In the genomic region with DNA sequence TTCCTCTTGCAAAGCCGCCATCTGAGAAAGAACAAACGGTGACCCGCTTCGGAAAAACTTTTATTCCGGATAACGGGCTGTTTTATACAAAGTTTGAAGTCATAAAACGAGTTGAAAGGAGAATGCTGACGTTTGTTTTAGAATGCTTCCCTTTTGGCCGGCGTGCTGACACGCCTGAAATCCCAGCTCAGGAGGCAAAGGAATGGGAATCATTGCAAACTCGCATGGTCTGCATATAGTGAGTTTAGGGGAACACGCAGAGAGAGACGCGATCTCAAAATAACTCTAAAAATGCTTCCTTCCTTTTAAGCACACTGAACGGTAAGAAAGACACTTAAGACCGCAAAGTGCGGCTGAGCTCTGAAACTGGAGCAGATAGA, we compare ENCODE assay signal across 8 mouse cellular contexts. TPM values are rescaled to one million over a fixed set of nuclear protein-coding genes. Genes with fewer than 3 reads are reported as not detected.
DNase-seq lines count a peak whose midpoint lies in the region; ATAC-seq and TF ChIP-seq lines count a peak whose summit lies in the region.

No protein-coding gene starts in this region.

- H3K4me3 ChIP-seq in heart, embryonic 13.5 days = peak overlapping the region; percentile 95
- peak overlapping the region; percentile 81 for H3K4me3 ChIP-seq in G1E (ENCODE audit: low read depth, low read length)
- H3K4me3 ChIP-seq in forebrain, embryonic 14.5 days (ENCODE audit: low read depth, low read length) = peak overlapping the region; percentile 93
- H3K4me3 ChIP-seq in liver, embryonic 12.5 days = peak overlapping the region; percentile 95

- H3K9me3 ChIP-seq in heart, embryonic 13.5 days = no peaks in the 10 kb centered on the region
- no peaks in the 10 kb centered on the region for H3K9me3 ChIP-seq in G1E (replicated peaks)
- H3K9me3 ChIP-seq in forebrain, embryonic 14.5 days (replicated peaks; ENCODE audit: control insufficient read depth, low read length) = no peaks in the 10 kb centered on the region
- no peaks in the 10 kb centered on the region for H3K9me3 ChIP-seq in liver, embryonic 12.5 days (replicated peaks)

- peaks cover 26% of the 10 kb centered on the region for H3K4me1 ChIP-seq in heart, embryonic 13.5 days
- H3K4me1 ChIP-seq in G1E (ENCODE audit: insufficient read depth, low read depth, low read length) = peaks cover 39% of the 10 kb centered on the region
- H3K4me1 ChIP-seq in forebrain, embryonic 14.5 days (ENCODE audit: control insufficient read depth, insufficient read depth, low read length) = peaks cover 7% of the 10 kb centered on the region; the same call in 1 of the 2 replicates
- peaks cover 51% of the 10 kb centered on the region for H3K4me1 ChIP-seq in liver, embryonic 12.5 days

- H3K27me3 ChIP-seq in heart, embryonic 13.5 days (replicated peaks) = no peaks in the 10 kb centered on the region
- H3K27me3 ChIP-seq in G1E (ENCODE audit: insufficient read depth, low read length) = no peaks in the 10 kb centered on the region
- H3K27me3 ChIP-seq in forebrain, embryonic 14.5 days (replicated peaks; ENCODE audit: control insufficient read depth, insufficient read depth, low read length) = no peaks in the 10 kb centered on the region
- H3K27me3 ChIP-seq in liver, embryonic 12.5 days (replicated peaks) = no peaks in the 10 kb centered on the region

- WGBS in heart, embryonic 13.5 days = under 1% methylated on average over 18 of the region's 18 CpGs
- WGBS in forebrain, embryonic 14.5 days = under 1% methylated on average over 18 of the region's 18 CpGs
- WGBS in liver, embryonic 12.5 days (ENCODE audit: insufficient replicate concordance) = under 1% methylated on average over 18 of the region's 18 CpGs

- TF ChIP-seq CTCF in G1E (IDR thresholded peaks at IDR 0.05; ENCODE audit: low read depth, low read length) = no peak

- peak overlapping the region; percentile 94 for H3K4me2 ChIP-seq in heart, embryonic 13.5 days
- H3K4me2 ChIP-seq in forebrain, embryonic 14.5 days (ENCODE audit: low read length) = peak overlapping the region; percentile 83
- H3K4me2 ChIP-seq in liver, embryonic 12.5 days = peak overlapping the region; percentile 97

- H3K9ac ChIP-seq in heart, embryonic 13.5 days = peak overlapping the region; percentile 99
- H3K9ac ChIP-seq in forebrain, embryonic 14.5 days (ENCODE audit: low read length) = peak overlapping the region; percentile 98
- H3K9ac ChIP-seq in liver, embryonic 12.5 days = peak overlapping the region; percentile 99

- H3K36me3 ChIP-seq in heart, embryonic 13.5 days = 0 out of 2 replicates have a peak, but pooled peaks cover 3% of the 10 kb centered on the region
- H3K36me3 ChIP-seq in G1E (replicated peaks) = peaks cover 20% of the 10 kb centered on the region
- no peaks in the 10 kb centered on the region for H3K36me3 ChIP-seq in forebrain, embryonic 14.5 days (ENCODE audit: control insufficient read depth, insufficient read depth, low read length)
- H3K36me3 ChIP-seq in liver, embryonic 12.5 days = peaks cover 15% of the 10 kb centered on the region

- no peak for ATAC-seq in heart, embryonic 13.5 days (ENCODE audit: extremely low read depth, insufficient number of reproducible peaks, low FRiP score, low TSS enrichment)
- no peak for ATAC-seq in G1E (ENCODE audit: extremely low read depth, insufficient number of reproducible peaks, low FRiP score, poor library complexity, severe bottlenecking)
- ATAC-seq in forebrain, embryonic 14.5 days = no peak
- no peak for ATAC-seq in liver, embryonic 12.5 days

- H3K27ac ChIP-seq in heart, embryonic 13.5 days (replicated peaks) = peak overlapping the region; percentile 99
- H3K27ac ChIP-seq in forebrain, embryonic 14.5 days (ENCODE audit: low read depth, low read length) = peak overlapping the region; percentile 98
- H3K27ac ChIP-seq in liver, embryonic 12.5 days = peak overlapping the region; percentile 98

- DNase-seq in heart, adult 11 months = no peak
- no peak for DNase-seq in G1E (ENCODE audit: low spot score)
- DNase-seq in forebrain, embryonic 14.5 days (ENCODE audit: low spot score) = no peak
- no peak for DNase-seq in MN1 (ENCODE audit: low spot score)
- DNase-seq in right cerebral cortex, postnatal 36 days (ENCODE audit: low spot score in 2 of 2) = no peak
- DNase-seq in thymus, postnatal 14 days = no peak

RNA-seq across cellular contexts. Expression of a gene that starts 0.4 kb away (rescaled TPM):
- polyA plus RNA-seq in heart, embryonic 13.5 days (2015; fragmentation: Nextera tagmentation; extraction: Ambion mirVana) = 8.5 TPM in 2 replicates
- total RNA-seq in G1E (2014; fragmentation: Nextera tagmentation) (32.9 TPM in 2 replicates), G1E (2017) (4.8 and 5.3 TPM in 2 replicates)
- polyA plus RNA-seq in G1E (2012) = 2.8 and 2.9 TPM in 2 replicates
- 5.7 TPM in 2 replicates for polyA plus RNA-seq in forebrain, embryonic 14.5 days (2014; fragmentation: Nextera tagmentation; extraction: Ambion mirVana)
- 7.9 TPM in 2 replicates for polyA plus RNA-seq in liver, embryonic 12.5 days (2016; fragmentation: Nextera tagmentation; extraction: Ambion mirVana)

RNA-seq across cellular contexts. Expression of a gene that starts 0.5 kb away (rescaled TPM):
- 101 and 107 TPM in 2 replicates for polyA plus RNA-seq in heart, embryonic 13.5 days (2015; fragmentation: Nextera tagmentation; extraction: Ambion mirVana)
- total RNA-seq in G1E (2014; fragmentation: Nextera tagmentation) (629 and 697 TPM in 2 replicates), G1E (2017) (167 and 214 TPM in 2 replicates)
- polyA plus RNA-seq in G1E (2012) = 69.9 and 77.2 TPM in 2 replicates
- polyA plus RNA-seq in forebrain, embryonic 14.5 days (2014; fragmentation: Nextera tagmentation; extraction: Ambion mirVana) = 92.3 and 134 TPM in 2 replicates
- polyA plus RNA-seq in liver, embryonic 12.5 days (2016; fragmentation: Nextera tagmentation; extraction: Ambion mirVana) = 108 and 112 TPM in 2 replicates
